Mouse (Mus musculus) forebrain, postnatal 0 days (tissue): Measurements from ENCODE around the gene Camk1d. TPM values are rescaled to one million over a fixed set of nuclear protein-coding genes. Genes with fewer than 3 reads are reported as not detected.
A peak's percentile ranks its signal among the peaks of the same experiment; 100 is the strongest.

ENCODE experiments used
- ATAC-seq: fragments of 200-750 bp; cut with Nextera tagmentation; 2 replicates; pipeline ENCODE4 v1.8.0; 2017; ENCODE audit warnings: mild to moderate bottlenecking, moderate library complexity
- DNase-seq: peaks from one replicate; pipeline ENCODE4 v3.0.0-alpha.2; 2015
- H3K27ac ChIP-seq: fragments of 300-500 bp; sonication (generic); 2 replicates; pipeline ENCODE4 v1.5.1; 2014; ENCODE audit warnings: low read depth, mild to moderate bottlenecking, antibody characterized with exemption, low read length, moderate library complexity, mixed read lengths
- H3K27me3 ChIP-seq: fragments of 300-500 bp; sonication (generic); 2 replicates; pipeline ENCODE4 v1.6.1; 2014; ENCODE audit warnings: mild to moderate bottlenecking, low read length, mixed read lengths; ENCODE audit not compliant: insufficient read depth
- H3K36me3 ChIP-seq: fragments of 300-500 bp; sonication (generic); 2 replicates; pipeline ENCODE4 v1.6.1; 2014; ENCODE audit warnings: mild to moderate bottlenecking, moderate library complexity; ENCODE audit not compliant: insufficient read depth
- H3K4me1 ChIP-seq: fragments of 300-500 bp; sonication (generic); 2 replicates; pipeline ENCODE4 v1.6.1; 2014; ENCODE audit warnings: antibody characterized with exemption; ENCODE audit not compliant: insufficient read depth
- H3K4me2 ChIP-seq: fragments of 300-500 bp; sonication (generic); 2 replicates; pipeline ENCODE4 v1.6.1; 2014; ENCODE audit warnings: low read depth, mild to moderate bottlenecking, moderate library complexity
- H3K4me3 ChIP-seq: fragments of 300-500 bp; sonication (generic); 2 replicates; pipeline ENCODE4 v1.5.1; 2014; ENCODE audit warnings: low read depth, low read length, mixed read lengths
- H3K9ac ChIP-seq: fragments of 300-500 bp; sonication (generic); 2 replicates; pipeline ENCODE4 v1.6.1; 2014; ENCODE audit warnings: mild to moderate bottlenecking
- H3K9me3 ChIP-seq: fragments of 300-500 bp; sonication (generic); 2 replicates; pipeline ENCODE4 v1.6.1; 2016; ENCODE audit warnings: low read length
- CTCF ChIP-seq: sonication (generic); IDR thresholded peaks from 2 replicates; pipeline ENCODE4 v1.5.1; 2016; ENCODE audit warnings: antibody characterized with exemption, control low read depth, low read depth
- WGBS: fragments of 180-500 bp; shearing (Covaris S2); extraction: QIAGEN DNeasy Blood & Tissue Kit; methylation state at CpG from one replicate; pipeline ENCODE4 v1.1.7; 2014; 5-methylcytosine and 5-hydroxymethylcytosine counted together
- polyA plus RNA-seq: library from polyadenylated mRNA; unstranded; fragments of >200 nt; fragmentation: Nextera tagmentation; extraction: Ambion mirVana; gene quantifications from 2 replicates; pipeline ENCODE4 v1.2.1, GENCODE M21; 2015
- total RNA-seq: library from RNA; depleted of rRNA; stranded (reverse); fragments of >200 nt; gene quantifications from 2 replicates; pipeline ENCODE4 v1.2.3, GENCODE M21; 2014

Camk1d gene
- total and polyA plus RNA-seq, 2 experiments from 2014 or later: 10.5 to 29.0 TPM

DNA sequence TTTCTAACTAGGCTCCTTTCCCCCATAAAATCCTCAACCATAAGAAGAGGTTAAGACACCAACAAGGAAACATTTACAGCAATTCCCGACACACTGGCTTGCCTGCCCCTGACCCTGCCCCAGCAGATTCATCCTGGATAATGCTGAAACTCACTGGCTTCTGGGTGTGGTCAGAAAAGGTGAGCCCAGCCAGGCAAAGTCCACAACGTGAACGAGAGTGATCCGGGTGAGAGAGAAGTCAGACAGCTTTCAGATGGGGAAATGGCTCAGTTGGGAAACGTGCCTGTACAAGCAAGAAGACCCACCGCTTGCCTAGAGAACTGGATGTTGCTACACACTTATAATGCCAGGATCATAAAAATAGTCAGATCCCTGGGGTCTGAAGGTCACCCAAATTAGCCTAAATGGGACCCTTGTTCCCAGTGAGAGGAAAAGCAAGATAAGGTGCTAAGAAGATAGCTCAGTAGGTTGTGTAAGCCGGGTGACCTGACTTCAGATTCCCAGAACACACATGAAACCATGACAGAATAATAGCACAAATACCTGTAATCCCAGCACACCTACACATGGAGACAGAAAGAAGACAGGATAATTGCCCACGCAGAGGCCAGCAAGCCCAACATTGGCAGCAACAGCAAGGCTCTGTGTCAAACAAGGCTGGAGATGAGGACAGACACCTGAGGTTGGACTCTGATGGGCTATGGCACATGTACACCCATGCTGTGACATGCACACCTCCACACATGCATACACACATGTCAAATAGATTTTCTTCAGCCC lies 113.9 kb downstream of the Camk1d start:
- H3K4me2 ChIP-seq: no peak overlapping the region
- no peaks in the 10 kb centered on the region for H3K36me3 ChIP-seq
- ATAC-seq (no peak), DNase-seq (no peak)
- peaks cover 3% of the 10 kb centered on the region; the same call in 1 of the 2 replicates for H3K4me1 ChIP-seq
- WGBS: 81% methylated on average over 8 of the region's 8 CpGs
- H3K27me3 ChIP-seq: no peaks in the 10 kb centered on the region
- H3K27ac ChIP-seq: no peak overlapping the region
- H3K9ac ChIP-seq: no peak overlapping the region
- no peak for TF ChIP-seq CTCF
- no peaks in the 10 kb centered on the region for H3K9me3 ChIP-seq
- no peak overlapping the region for H3K4me3 ChIP-seq

DNA sequence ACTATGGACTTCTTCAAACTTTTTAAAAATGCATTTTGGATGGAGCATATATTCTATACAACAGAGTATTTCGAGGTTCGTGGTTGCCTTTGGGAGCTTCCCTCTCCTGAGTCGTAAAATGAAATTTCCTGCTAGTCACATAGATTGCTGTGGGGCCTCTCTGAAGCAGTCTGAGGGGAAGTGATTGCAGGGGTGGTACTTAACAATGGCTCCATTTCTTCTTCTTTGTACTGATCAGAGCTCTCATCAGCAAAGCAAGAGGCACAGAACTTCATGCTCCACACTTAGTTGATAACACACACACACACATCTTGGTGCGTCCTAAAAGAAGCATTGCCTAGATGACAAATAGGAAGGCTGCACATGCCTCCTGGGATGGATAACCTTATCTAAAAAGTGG lies 114.6 kb downstream of the Camk1d start:
- Histone ChIP-seq H3K27me3 (no peaks in the 10 kb centered on the region), H3K9ac (no peak overlapping the region), H3K9me3 (no peaks in the 10 kb centered on the region), H3K27ac (no peak overlapping the region), H3K4me2 (no peak overlapping the region), H3K36me3 (no peaks in the 10 kb centered on the region), H3K4me3 (no peak overlapping the region), H3K4me1 (peaks cover 3% of the 10 kb centered on the region; the same call in 1 of the 2 replicates)
- ATAC-seq (no peak), DNase-seq (no peak)
- no peak for TF ChIP-seq CTCF
- WGBS: 75% methylated on average over 4 of the region's 4 CpGs

DNA sequence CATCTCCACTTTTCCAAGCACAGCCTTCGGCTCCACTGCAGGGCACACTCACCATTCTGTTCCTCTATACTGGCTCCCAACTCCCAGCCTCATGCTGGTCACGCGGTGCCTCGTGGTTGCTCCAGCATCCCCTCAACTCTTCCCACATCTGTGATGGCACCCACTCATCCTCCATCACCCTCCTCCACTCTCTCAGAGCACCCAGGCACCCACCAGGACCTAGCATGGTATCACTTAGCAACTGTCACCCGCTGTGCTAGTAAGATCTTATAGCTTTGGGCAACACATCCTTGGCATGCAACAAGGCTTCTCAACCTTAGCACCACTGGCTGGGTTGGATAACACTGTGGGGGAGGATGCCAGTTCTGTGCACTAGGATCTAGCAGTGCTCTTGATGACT lies 115.8 kb downstream of the Camk1d start:
- 96% methylated on average over 5 of the region's 5 CpGs for WGBS
- no peak overlapping the region for H3K9ac ChIP-seq

DNA sequence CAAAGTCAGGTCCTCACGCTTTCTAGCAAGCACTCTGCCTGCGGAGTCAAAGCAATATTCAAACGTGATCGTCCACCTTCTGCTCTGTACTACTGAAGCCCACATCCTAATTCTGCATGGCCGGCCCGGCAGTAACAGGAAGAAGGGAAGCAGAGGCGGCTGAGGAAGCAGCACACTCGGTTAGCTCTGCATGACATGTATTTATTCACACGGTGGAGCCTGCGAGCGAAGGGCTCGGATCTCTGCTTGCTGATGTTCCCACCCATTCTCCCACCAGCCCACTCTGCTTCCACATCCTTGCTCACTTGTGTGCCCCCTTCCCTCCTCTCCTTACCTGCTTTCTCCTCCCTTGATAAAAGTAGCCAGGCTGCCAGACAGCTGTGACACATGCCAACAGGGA lies 117.4 kb downstream of the Camk1d start:
- ATAC-seq (peak; percentile 80), DNase-seq (peak; percentile 33)
- Histone ChIP-seq H3K4me2 (no peak overlapping the region), H3K4me1 (peaks cover 3% of the 10 kb centered on the region; the same call in 1 of the 2 replicates), H3K4me3 (no peak overlapping the region), H3K9me3 (no peaks in the 10 kb centered on the region), H3K9ac (no peak overlapping the region), H3K36me3 (no peaks in the 10 kb centered on the region), H3K27me3 (no peaks in the 10 kb centered on the region), H3K27ac (no peak overlapping the region)
- peak; percentile 49; the same call in 1 of the 2 replicates for TF ChIP-seq CTCF
- WGBS: 29% methylated on average over 12 of the region's 12 CpGs

More for the DNA sequence above, 115.8 kb downstream of the Camk1d start:
- H3K4me3 ChIP-seq: no peak overlapping the region
- ATAC-seq (no peak), DNase-seq (no peak)
- H3K27me3 ChIP-seq: no peaks in the 10 kb centered on the region
- no peak overlapping the region for H3K4me2 ChIP-seq
- H3K36me3 ChIP-seq: no peaks in the 10 kb centered on the region
- H3K27ac ChIP-seq: no peak overlapping the region
- no peaks in the 10 kb centered on the region for H3K9me3 ChIP-seq
- no peak for TF ChIP-seq CTCF
- peaks cover 3% of the 10 kb centered on the region; the same call in 1 of the 2 replicates for H3K4me1 ChIP-seq

DNA sequence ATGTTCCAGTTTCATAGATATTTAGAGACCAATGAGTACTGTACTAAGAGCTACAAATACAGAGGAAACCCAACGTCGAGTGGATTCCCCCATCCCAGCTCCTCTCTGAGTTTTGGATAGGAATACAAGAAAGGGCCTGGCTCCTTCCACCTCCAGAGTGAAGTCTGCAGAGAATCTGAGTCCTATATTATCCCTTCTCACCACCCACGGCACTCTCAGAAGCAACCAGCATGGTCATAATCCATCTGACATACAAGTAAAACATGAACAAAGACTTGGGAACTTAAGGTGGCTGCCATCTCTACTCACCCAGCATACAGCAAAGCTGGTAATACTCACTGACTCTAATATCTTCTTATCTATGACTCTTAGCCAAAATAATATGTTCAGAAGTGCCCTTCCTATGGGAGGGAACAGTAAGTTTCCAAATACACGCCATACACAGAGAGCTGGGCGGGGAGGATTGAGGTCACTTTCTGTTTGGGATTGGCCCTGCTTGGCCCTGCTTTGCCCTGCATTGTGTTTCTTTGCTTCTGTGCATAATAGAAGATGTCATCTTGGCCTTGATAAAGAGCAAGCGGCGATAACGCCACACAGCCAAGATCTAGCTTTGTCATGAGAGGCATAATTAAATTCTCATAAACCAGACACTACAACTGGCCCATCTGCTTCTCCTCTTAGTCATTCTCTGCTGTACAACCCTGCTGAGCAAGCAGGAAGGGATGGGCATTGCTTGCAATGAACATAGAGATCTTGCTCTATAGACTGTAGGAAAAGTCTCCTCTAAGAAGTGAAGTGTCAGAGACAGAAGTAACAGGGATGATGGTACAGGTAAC lies 118.7 kb downstream of the Camk1d start:
- Histone ChIP-seq H3K4me3 (no peak overlapping the region), H3K4me2 (no peak overlapping the region), H3K27me3 (no peaks in the 10 kb centered on the region), H3K36me3 (no peaks in the 10 kb centered on the region), H3K27ac (no peak overlapping the region), H3K9ac (no peak overlapping the region), H3K9me3 (no peaks in the 10 kb centered on the region), H3K4me1 (peaks cover 3% of the 10 kb centered on the region; the same call in 1 of the 2 replicates)
- DNase-seq: no peak
- 76% methylated on average over 8 of the region's 8 CpGs for WGBS
- no peak for TF ChIP-seq CTCF
- ATAC-seq: peak; percentile 40; the same call in 1 of the 2 replicates

DNA sequence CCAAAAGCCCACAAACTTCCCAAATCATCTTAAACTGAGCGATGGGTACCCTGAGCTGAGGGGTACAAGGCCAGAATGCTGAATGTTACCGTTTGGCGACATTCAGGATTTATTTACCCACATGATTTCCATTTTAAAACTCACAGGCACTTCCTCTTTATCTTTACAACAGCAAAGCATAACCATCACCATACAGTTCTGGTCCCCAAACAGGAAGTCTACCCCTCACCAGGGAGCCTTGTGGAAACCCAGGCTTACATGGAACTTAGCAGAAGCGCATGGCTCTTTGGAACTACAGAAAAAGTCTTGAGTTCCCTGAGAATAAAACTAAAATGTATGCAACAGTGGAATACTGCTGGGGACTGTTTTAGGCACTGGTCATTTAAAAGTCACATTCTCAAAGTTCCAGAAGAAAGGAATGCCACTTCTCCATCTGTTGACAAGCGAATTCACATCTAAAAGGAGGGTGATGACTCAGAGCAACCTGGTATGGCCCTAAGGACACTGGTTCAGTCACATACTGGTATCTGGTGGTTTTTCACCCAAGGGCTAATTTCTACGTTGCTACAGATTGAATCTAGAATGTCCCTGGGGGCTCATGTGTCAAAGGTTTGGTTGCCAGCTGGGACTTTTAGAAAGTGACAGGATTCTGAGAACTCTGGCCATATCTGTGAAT lies 121.7 kb downstream of the Camk1d start:
- ATAC-seq (no peak), DNase-seq (no peak)
- Histone ChIP-seq H3K36me3 (no peaks in the 10 kb centered on the region), H3K27me3 (no peaks in the 10 kb centered on the region), H3K9ac (no peak overlapping the region), H3K9me3 (no peaks in the 10 kb centered on the region), H3K4me1 (peaks cover 3% of the 10 kb centered on the region; the same call in 1 of the 2 replicates), H3K4me2 (no peak overlapping the region), H3K27ac (no peak overlapping the region), H3K4me3 (no peak overlapping the region)
- no peak for TF ChIP-seq CTCF
- WGBS: 91% methylated on average over 6 of the region's 6 CpGs
